Mouse (Mus musculus): Measurements from ENCODE around the gene Epn1. TPM values are rescaled to one million over a fixed set of nuclear protein-coding genes. Genes with fewer than 3 reads are reported as not detected.
A peak's percentile ranks its signal among the peaks of the same experiment; 100 is the strongest.

The Epn1 gene
- polyA plus RNA-seq, 1 experiment from 2014 or later: 71.3 TPM

DNA sequence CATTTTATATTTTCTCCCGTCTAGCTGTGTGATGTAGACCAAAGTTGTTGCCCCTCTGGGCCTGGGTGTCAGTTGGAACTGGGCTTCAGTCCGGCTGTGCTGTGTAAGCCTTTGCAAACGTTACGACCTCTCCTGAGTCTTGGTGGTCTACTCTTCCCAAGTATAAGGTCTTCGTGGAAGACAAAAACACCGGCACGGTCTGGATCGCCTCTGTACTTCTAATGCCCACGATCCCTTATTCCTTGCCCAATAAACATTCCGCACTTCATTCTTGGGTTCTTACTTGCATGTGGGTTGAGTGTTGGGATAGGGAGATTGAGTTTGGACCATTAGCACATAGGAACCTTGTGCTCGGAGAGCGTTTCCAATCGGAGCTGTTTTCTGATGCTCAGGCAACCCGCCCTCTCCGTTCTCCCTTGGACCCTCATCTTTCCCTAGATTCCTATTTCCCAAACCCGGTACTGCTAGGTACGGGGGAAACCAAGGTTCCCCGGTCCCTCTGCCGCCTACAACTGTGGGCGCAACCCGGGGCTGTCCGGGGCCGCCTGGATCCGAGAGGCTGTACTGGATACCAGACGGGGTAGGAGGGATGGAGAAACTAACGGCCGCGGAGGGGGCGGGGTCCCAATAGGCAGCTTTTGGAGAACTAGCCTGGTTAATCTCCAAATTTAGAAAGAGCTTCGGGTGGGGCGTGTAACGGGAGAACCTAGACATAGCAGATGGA, 26.4 kb upstream of the Epn1 start:
- Histone ChIP-seq H3K27me3 (replicated peaks; ENCODE audit: control insufficient read depth, insufficient read depth, low read length) (peaks cover 54% of the 10 kb centered on the region), H3K4me3 (ENCODE audit: low read depth, low read length) (peak overlapping the region; percentile 78), H3K36me3 (ENCODE audit: control insufficient read depth, insufficient read depth, low read length) (no peaks in the 10 kb centered on the region), H3K9ac (ENCODE audit: low read length) (peak overlapping the region; percentile 91), H3K4me1 (ENCODE audit: control insufficient read depth, insufficient read depth, low read length) (peaks cover 26% of the 10 kb centered on the region), H3K4me2 (ENCODE audit: low read length) (peak overlapping the region; percentile 90), H3K27ac (ENCODE audit: low read depth, low read length) (no peak overlapping the region), H3K9me3 (replicated peaks; ENCODE audit: control insufficient read depth, low read length) (no peaks in the 10 kb centered on the region)
- DNase-seq (ENCODE audit: low spot score) (no peak), ATAC-seq (no peak)
- WGBS: 10% methylated on average over 32 of the region's 32 CpGs

DNA sequence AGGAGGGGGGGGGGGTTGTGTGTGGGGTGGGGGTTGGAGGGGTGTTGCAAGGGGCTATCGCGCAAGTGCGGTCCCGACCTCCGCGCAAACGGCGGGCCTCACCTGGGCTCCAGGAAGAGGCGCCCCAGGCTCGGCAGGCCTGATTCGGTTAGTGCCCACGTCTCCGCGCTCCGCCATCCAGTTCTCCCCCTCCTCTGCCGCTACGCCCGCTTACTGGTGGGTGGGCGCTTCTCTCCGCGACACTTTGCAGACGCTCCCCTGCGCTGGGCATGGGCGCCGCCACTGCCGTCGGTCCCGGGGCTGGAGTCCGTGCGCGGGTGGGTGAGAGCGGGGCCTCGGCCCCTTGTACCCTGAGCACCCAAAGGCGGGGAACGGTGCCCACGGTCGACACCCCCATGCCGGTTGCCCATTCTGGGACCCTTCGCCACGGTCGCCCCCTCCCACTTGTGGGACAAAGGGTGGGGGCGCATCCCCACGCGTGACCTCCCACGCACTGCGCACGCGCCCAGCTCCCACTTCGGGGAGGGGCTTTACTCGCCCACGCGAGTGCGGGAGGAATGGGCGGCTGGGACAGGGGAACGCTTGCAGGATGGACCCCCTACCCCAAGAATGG, 23.3 kb upstream of the Epn1 start:
- Histone ChIP-seq H3K9ac (ENCODE audit: low read length) (peak overlapping the region; percentile 77), H3K27ac (ENCODE audit: low read depth, low read length) (peak overlapping the region; percentile 5; the same call in 1 of the 2 replicates), H3K36me3 (ENCODE audit: control insufficient read depth, insufficient read depth, low read length) (no peaks in the 10 kb centered on the region), H3K27me3 (replicated peaks; ENCODE audit: control insufficient read depth, insufficient read depth, low read length) (peaks cover 54% of the 10 kb centered on the region), H3K4me2 (ENCODE audit: low read length) (peak overlapping the region; percentile 56), H3K9me3 (replicated peaks; ENCODE audit: control insufficient read depth, low read length) (no peaks in the 10 kb centered on the region), H3K4me3 (ENCODE audit: low read depth, low read length) (peak overlapping the region; percentile 50), H3K4me1 (ENCODE audit: control insufficient read depth, insufficient read depth, low read length) (peaks cover 32% of the 10 kb centered on the region)
- ATAC-seq: no peak
- DNase-seq (ENCODE audit: low spot score): peak; percentile 60
- 5% methylated on average over 35 of the region's 55 CpGs for WGBS

DNA sequence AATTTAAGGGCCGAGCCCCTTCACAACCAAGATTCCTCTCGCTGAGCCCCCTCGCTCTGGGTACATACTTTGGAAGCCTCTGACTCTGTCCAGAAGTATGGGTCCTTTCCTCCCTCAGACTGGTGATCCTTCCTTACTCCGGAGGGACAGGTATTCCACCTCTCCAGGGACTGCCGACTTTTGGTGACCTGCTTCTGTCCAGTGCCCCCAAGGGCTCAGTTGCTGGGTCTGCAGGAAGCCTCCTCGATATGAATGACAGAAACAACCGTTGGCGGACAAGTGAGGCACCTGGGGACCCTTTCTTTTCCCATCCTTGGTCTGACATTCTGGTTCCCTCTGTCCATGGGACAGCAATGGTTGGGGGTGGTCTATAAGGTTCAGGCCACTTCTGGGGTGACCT, 22.7 kb upstream of the Epn1 start:
- Histone ChIP-seq H3K4me3 (ENCODE audit: low read depth, low read length) (peak overlapping the region; percentile 50), H3K9ac (ENCODE audit: low read length) (peak overlapping the region; percentile 77), H3K4me1 (ENCODE audit: control insufficient read depth, insufficient read depth, low read length) (peaks cover 27% of the 10 kb centered on the region), H3K27me3 (replicated peaks; ENCODE audit: control insufficient read depth, insufficient read depth, low read length) (peaks cover 54% of the 10 kb centered on the region), H3K4me2 (ENCODE audit: low read length) (peak overlapping the region; percentile 56), H3K9me3 (replicated peaks; ENCODE audit: control insufficient read depth, low read length) (no peaks in the 10 kb centered on the region), H3K36me3 (ENCODE audit: control insufficient read depth, insufficient read depth, low read length) (no peaks in the 10 kb centered on the region), H3K27ac (ENCODE audit: low read depth, low read length) (no peak overlapping the region)
- 44% methylated on average over 8 of the region's 8 CpGs for WGBS
- DNase-seq (ENCODE audit: low spot score): no peak
- no peak for ATAC-seq

DNA sequence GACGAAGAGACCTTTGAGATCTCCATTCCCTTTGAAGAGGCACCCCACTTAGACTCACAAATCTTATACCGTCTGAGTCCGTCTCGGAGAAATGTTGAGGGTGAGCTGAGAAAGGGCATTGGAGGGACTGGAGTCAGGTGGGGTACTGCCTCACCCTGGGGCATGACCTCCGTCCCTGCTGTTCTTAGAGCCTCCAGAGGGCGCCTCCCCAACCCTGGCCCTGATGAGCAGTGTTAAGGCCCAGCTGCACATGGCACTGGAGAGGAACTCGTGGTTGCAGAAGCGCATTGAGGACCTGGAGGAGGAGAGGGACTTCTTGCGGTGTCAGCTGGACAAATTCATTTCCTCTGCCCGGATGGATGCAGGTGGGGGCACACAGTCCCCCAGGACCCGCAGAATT, 22.2 kb upstream of the Epn1 start:
- Histone ChIP-seq H3K4me3 (ENCODE audit: low read depth, low read length) (peak overlapping the region; percentile 50), H3K27me3 (replicated peaks; ENCODE audit: control insufficient read depth, insufficient read depth, low read length) (peaks cover 51% of the 10 kb centered on the region), H3K36me3 (ENCODE audit: control insufficient read depth, insufficient read depth, low read length) (no peaks in the 10 kb centered on the region), H3K4me2 (ENCODE audit: low read length) (peak overlapping the region; percentile 56), H3K9ac (ENCODE audit: low read length) (peak overlapping the region; percentile 77; the same call in 1 of the 2 replicates), H3K9me3 (replicated peaks; ENCODE audit: control insufficient read depth, low read length) (no peaks in the 10 kb centered on the region), H3K4me1 (ENCODE audit: control insufficient read depth, insufficient read depth, low read length) (peaks cover 23% of the 10 kb centered on the region), H3K27ac (ENCODE audit: low read depth, low read length) (no peak overlapping the region)
- 37% methylated on average over 11 of the region's 11 CpGs for WGBS
- no peak for ATAC-seq
- no peak for DNase-seq (ENCODE audit: low spot score)

DNA sequence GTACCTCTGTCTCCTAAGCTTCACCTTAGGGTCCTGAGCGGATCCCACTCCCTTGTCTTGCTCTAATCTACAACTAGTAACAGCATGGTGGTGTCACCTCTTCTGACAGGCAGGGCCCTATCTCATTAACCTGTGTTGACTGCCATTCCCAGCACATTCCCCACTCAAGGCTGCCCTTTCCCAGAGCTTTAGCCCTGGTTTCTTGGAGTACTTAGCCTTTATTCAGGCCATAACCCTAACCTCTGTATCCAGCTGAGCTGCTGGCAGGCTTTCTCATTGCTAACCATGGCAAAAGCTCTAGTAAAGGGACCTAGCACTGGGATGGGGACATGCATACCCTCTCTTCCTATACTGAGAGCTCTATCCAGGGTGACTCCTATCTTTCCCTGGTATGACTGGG, 21.4 kb upstream of the Epn1 start:
- WGBS: 92% methylated on average over 1 of the region's 1 CpGs
- H3K4me1 ChIP-seq (ENCODE audit: control insufficient read depth, insufficient read depth, low read length): peaks cover 21% of the 10 kb centered on the region
- H3K4me3 ChIP-seq (ENCODE audit: low read depth, low read length): no peak overlapping the region
- ATAC-seq: no peak
- H3K27me3 ChIP-seq (replicated peaks; ENCODE audit: control insufficient read depth, insufficient read depth, low read length): peaks cover 43% of the 10 kb centered on the region
- no peak overlapping the region for H3K27ac ChIP-seq (ENCODE audit: low read depth, low read length)
- H3K9me3 ChIP-seq (replicated peaks; ENCODE audit: control insufficient read depth, low read length): no peaks in the 10 kb centered on the region
- DNase-seq (ENCODE audit: low spot score): no peak
- H3K9ac ChIP-seq (ENCODE audit: low read length): no peak overlapping the region
- H3K4me2 ChIP-seq (ENCODE audit: low read length): no peak overlapping the region
- no peaks in the 10 kb centered on the region for H3K36me3 ChIP-seq (ENCODE audit: control insufficient read depth, insufficient read depth, low read length)

DNA sequence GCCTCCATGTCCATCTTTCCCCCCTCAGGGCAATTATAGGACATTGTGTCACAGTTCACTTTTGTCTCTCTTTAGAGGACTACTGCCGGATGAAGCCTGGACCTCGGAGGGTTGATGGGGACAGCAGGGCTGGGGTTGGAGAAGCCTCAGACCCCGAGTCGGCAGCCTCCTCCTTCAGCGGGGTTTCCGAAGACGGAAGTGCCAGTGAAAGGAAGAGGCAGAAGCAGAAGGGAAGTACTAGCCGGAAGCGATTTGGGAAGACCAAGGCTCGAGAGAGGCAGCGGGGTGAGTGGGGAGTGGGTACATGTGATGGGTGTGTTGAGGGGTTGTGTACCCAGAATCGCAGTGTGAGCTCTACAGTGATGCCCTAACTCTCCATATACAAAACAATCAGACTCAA, 20.6 kb upstream of the Epn1 start:
- peak overlapping the region; percentile 73; the same call in 1 of the 2 replicates for H3K4me2 ChIP-seq (ENCODE audit: low read length)
- no peak for ATAC-seq
- no peaks in the 10 kb centered on the region for H3K9me3 ChIP-seq (replicated peaks; ENCODE audit: control insufficient read depth, low read length)
- no peak overlapping the region for H3K4me3 ChIP-seq (ENCODE audit: low read depth, low read length)
- 92% methylated on average over 12 of the region's 12 CpGs for WGBS
- no peak overlapping the region for H3K27ac ChIP-seq (ENCODE audit: low read depth, low read length)
- H3K36me3 ChIP-seq (ENCODE audit: control insufficient read depth, insufficient read depth, low read length): no peaks in the 10 kb centered on the region
- peaks cover 36% of the 10 kb centered on the region for H3K27me3 ChIP-seq (replicated peaks; ENCODE audit: control insufficient read depth, insufficient read depth, low read length)
- H3K4me1 ChIP-seq (ENCODE audit: control insufficient read depth, insufficient read depth, low read length): peaks cover 23% of the 10 kb centered on the region
- peak overlapping the region; percentile 93 for H3K9ac ChIP-seq (ENCODE audit: low read length)
- DNase-seq (ENCODE audit: low spot score): no peak

DNA sequence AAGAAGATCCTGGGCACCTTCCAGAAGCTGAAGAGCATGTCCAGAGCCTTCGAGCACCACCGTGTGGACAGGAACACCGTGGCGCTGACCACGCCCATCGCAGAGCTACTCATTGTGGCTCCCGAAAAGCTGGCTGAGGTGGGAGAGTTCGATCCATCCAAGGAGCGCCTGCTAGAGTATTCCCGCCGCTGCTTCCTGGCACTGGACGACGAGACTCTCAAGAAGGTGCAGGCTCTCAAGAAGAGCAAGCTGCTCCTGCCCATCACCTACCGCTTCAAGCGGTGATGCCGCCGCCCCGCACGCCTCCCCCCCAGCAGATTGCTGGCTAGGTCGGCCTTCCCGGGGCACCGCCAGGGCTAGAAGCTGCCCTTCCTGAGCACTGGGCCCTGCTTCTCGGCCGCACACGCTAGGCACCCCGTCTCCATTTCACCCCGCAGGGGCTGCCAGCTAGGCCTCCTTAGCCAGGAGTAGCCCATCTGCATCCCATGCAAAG, 19.8 kb upstream of the Epn1 start:
- no peaks in the 10 kb centered on the region for H3K36me3 ChIP-seq (ENCODE audit: control insufficient read depth, insufficient read depth, low read length)
- peak overlapping the region; percentile 98 for H3K27ac ChIP-seq (ENCODE audit: low read depth, low read length)
- ATAC-seq: no peak
- peaks cover 24% of the 10 kb centered on the region for H3K4me1 ChIP-seq (ENCODE audit: control insufficient read depth, insufficient read depth, low read length)
- peak overlapping the region; percentile 73 for H3K4me2 ChIP-seq (ENCODE audit: low read length)
- H3K27me3 ChIP-seq (replicated peaks; ENCODE audit: control insufficient read depth, insufficient read depth, low read length): peaks cover 27% of the 10 kb centered on the region
- H3K4me3 ChIP-seq (ENCODE audit: low read depth, low read length): peak overlapping the region; percentile 77
- H3K9me3 ChIP-seq (replicated peaks; ENCODE audit: control insufficient read depth, low read length): no peaks in the 10 kb centered on the region
- H3K9ac ChIP-seq (ENCODE audit: low read length): peak overlapping the region; percentile 93
- peak; percentile 87 for DNase-seq (ENCODE audit: low spot score)
- WGBS: 2% methylated on average over 27 of the region's 27 CpGs

DNA sequence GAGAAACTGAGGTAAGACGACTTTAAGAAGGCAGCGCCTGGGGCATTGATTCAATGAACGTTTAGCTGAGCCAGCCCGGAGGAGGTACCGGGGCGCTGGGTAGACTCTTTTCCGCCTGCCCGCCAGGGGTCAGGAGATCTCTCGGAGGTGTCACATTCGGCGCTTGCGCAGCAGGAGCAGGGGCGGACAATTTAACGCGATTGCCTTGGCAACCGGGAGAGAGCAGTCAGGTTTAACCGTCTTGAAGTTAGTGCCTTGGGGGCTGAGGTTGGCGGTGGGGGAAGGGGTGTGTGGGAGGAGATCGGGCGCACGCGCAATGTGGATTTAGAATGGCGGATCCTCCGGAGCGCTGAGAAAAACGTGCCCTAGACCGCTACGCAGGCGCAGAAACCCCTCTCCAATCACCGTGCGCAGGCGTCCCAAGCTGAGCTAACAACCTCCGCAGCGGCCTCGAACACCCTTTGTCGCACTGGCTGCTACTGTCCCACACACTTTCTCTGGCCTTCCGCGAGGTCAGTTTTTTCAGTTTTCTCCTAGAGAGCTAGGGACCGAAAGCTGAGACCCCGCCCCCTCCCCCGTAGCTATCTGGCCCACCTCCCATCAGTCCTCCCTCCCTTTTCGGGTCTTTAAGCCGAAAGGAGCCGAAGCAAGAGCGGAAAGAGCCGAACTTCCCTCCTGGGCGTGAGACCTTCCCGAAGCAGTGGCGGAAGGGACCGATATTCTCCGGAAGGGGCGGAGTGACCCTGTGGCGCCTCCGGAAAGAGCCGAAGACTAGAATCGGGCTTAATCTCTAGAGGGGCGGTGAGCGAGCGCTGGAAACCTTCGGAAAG, 18.9 kb upstream of the Epn1 start:
- no peaks in the 10 kb centered on the region for H3K9me3 ChIP-seq (replicated peaks; ENCODE audit: control insufficient read depth, low read length)
- peaks cover 19% of the 10 kb centered on the region for H3K27me3 ChIP-seq (replicated peaks; ENCODE audit: control insufficient read depth, insufficient read depth, low read length)
- peak overlapping the region; percentile 73 for H3K4me2 ChIP-seq (ENCODE audit: low read length)
- ATAC-seq (peak; percentile 91), DNase-seq (ENCODE audit: low spot score) (peak; percentile 100)
- WGBS: under 1% methylated on average over 60 of the region's 60 CpGs
- H3K36me3 ChIP-seq (ENCODE audit: control insufficient read depth, insufficient read depth, low read length): peaks cover 6% of the 10 kb centered on the region; the same call in 1 of the 2 replicates
- H3K4me1 ChIP-seq (ENCODE audit: control insufficient read depth, insufficient read depth, low read length): peaks cover 24% of the 10 kb centered on the region
- peak overlapping the region; percentile 98 for H3K27ac ChIP-seq (ENCODE audit: low read depth, low read length)
- H3K4me3 ChIP-seq (ENCODE audit: low read depth, low read length): peak overlapping the region; percentile 77
- peak overlapping the region; percentile 93 for H3K9ac ChIP-seq (ENCODE audit: low read length)
